Mouse (Mus musculus): ENCODE measurements around the gene Kri1. TPM values are rescaled to one million over a fixed set of nuclear protein-coding genes. Genes with fewer than 3 reads are reported as not detected.
"Not testable (repeated sequence)": the region's sequence is repeated elsewhere in the genome, so short reads cannot be mapped to it uniquely, and the experiment has no call there.

Kri1 gene
- polyA plus RNA-seq, 1 experiment from 2014 or later: 10.5 TPM

DNA sequence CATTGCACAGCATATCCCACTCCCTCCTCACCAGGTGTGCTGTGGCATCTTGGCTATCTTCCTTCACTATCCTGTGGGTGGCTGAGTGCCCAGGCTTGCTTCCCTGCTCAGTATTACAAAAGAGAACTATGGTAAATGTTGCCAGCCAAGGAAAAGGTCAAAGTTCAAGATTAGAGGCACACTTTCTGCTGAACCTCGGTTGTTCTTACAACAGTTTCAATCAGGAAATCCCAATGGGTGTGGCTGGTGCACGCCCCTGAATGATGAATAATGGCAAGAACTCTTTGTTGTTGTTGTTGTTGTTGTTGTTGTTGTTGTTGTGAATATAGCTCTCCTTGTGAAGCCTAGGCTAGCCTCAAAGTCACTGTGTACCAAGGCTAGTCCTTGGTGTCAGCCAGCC lies 25.9 kb downstream of the Kri1 start:
- Histone ChIP-seq H3K9ac (ENCODE audit: low read length) (no peak overlapping the region), H3K36me3 (ENCODE audit: control insufficient read depth, insufficient read depth) (peaks cover under 1% of the 10 kb centered on the region; the same call in 1 of the 2 replicates)

DNA sequence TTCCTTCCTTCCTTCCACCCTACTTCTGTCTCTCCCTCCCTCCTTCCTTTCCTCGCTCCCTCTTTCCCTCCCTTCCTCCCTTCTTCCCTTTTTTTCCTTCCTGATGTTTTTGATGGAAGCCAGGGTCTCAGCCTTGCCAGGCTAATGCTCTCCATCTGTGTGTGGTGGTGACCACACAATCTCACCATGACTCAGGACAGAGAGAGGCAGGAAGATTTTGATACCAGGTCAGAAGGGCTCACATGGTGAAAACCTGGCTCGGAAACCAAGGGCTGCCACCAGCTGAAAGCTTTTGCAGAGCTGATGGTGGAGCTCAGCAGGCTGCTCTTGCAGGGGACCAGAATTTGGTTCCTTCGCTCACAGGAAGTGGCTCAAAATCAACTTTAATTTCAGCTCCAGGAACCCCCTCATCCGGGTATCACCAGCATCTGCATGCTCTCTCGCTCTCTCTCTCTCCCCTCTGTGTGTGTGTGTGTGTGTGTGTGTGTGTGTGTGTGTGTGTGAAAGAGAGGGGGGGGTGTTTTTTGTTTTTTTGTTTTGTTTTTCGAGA lies 27.2 kb downstream of the Kri1 start:
- Histone ChIP-seq H3K27me3 (ENCODE audit: control insufficient read depth, insufficient read depth, low read length) (no peaks in the 10 kb centered on the region; the same call in 1 of the 2 replicates), H3K9ac (ENCODE audit: low read length) (no peak overlapping the region), H3K9me3 (replicated peaks; ENCODE audit: control insufficient read depth, low read length) (no peaks in the 10 kb centered on the region), H3K27ac (ENCODE audit: low read length) (no peak overlapping the region), H3K4me2 (ENCODE audit: low read depth, low read length) (no peak overlapping the region), H3K4me3 (ENCODE audit: low read length) (no peak overlapping the region), H3K36me3 (ENCODE audit: control insufficient read depth, insufficient read depth) (no peaks in the 10 kb centered on the region), H3K4me1 (ENCODE audit: control insufficient read depth, insufficient read depth, low read length) (peaks cover 5% of the 10 kb centered on the region)
- ATAC-seq (replicated peaks; ENCODE audit: extremely low read depth, insufficient read depth, low FRiP score): no peak
- WGBS: 74% methylated on average over 6 of the region's 6 CpGs

More for the DNA sequence above, 25.9 kb downstream of the Kri1 start:
- Histone ChIP-seq H3K4me3 (ENCODE audit: low read length) (no peak overlapping the region), H3K9me3 (replicated peaks; ENCODE audit: control insufficient read depth, low read length) (no peaks in the 10 kb centered on the region), H3K27me3 (ENCODE audit: control insufficient read depth, insufficient read depth, low read length) (no peaks in the 10 kb centered on the region; the same call in 1 of the 2 replicates), H3K4me1 (ENCODE audit: control insufficient read depth, insufficient read depth, low read length) (peaks cover 15% of the 10 kb centered on the region), H3K4me2 (ENCODE audit: low read depth, low read length) (no peak overlapping the region), H3K27ac (ENCODE audit: low read length) (no peak overlapping the region)
- WGBS: 57% methylated on average over 2 of the region's 2 CpGs
- ATAC-seq (replicated peaks; ENCODE audit: extremely low read depth, insufficient read depth, low FRiP score): no peak

DNA sequence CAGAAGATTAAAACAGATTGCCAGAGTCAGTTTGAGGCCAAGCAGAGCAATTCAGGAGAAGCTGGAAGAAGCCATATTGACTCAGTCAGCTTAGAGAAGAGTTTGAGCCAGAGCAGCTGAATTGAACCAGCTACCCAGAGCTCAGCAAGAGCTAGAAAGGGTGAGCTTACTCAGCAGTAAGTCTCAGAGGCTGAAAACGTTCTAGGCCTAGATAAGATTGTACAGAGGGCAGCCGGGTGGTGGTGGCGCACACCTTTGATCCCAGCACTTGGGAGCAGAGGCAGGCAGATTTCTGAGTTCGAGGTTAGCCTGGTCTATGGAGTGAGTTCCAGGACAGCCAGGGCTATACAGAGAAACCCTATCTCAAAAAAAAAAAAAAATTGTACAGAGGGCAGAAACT lies 31.4 kb downstream of the Kri1 start:
- not testable (repeated sequence) for H3K4me1 ChIP-seq (ENCODE audit: control insufficient read depth, insufficient read depth, low read length); ATAC-seq (replicated peaks; ENCODE audit: extremely low read depth, insufficient read depth, low FRiP score); H3K4me2 ChIP-seq (ENCODE audit: low read depth, low read length); H3K9ac ChIP-seq (ENCODE audit: low read length); H3K9me3 ChIP-seq (replicated peaks; ENCODE audit: control insufficient read depth, low read length); H3K27ac ChIP-seq (ENCODE audit: low read length); H3K36me3 ChIP-seq (ENCODE audit: control insufficient read depth, insufficient read depth); H3K27me3 ChIP-seq (ENCODE audit: control insufficient read depth, insufficient read depth, low read length); H3K4me3 ChIP-seq (ENCODE audit: low read length)
- WGBS: 70% methylated on average over 4 of the region's 4 CpGs

DNA sequence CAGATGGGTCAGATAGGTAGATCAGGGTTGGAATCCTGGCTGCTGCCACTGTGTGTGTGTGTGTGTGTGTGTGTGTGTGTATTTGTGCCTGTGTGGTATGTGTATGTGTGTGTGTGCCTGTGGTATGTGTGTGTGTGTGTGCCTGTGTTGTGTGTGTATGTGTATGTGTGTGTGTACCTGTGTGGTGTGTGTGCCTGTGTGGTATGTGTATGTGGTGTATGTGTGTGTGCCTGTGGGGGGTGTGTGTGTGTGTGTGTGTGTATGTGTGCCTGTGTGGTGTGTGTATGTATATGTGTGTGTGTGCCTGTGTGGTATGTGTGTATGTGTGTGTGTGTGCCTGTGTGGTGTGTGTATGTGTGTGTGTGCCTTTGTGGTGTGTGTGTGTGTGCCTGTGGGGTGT lies 33.1 kb downstream of the Kri1 start:
- no peaks in the 10 kb centered on the region for H3K9me3 ChIP-seq (replicated peaks; ENCODE audit: control insufficient read depth, low read length)
- H3K4me2 ChIP-seq (ENCODE audit: low read depth, low read length): no peak overlapping the region
- no peak overlapping the region for H3K9ac ChIP-seq (ENCODE audit: low read length)
- no peak overlapping the region for H3K27ac ChIP-seq (ENCODE audit: low read length)
- H3K36me3 ChIP-seq (ENCODE audit: control insufficient read depth, insufficient read depth): no peaks in the 10 kb centered on the region
- H3K4me1 ChIP-seq (ENCODE audit: control insufficient read depth, insufficient read depth, low read length): no peaks in the 10 kb centered on the region
- H3K4me3 ChIP-seq (ENCODE audit: low read length): no peak overlapping the region
- no peak for ATAC-seq (replicated peaks; ENCODE audit: extremely low read depth, insufficient read depth, low FRiP score)
- peaks cover 23% of the 10 kb centered on the region for H3K27me3 ChIP-seq (ENCODE audit: control insufficient read depth, insufficient read depth, low read length)

DNA sequence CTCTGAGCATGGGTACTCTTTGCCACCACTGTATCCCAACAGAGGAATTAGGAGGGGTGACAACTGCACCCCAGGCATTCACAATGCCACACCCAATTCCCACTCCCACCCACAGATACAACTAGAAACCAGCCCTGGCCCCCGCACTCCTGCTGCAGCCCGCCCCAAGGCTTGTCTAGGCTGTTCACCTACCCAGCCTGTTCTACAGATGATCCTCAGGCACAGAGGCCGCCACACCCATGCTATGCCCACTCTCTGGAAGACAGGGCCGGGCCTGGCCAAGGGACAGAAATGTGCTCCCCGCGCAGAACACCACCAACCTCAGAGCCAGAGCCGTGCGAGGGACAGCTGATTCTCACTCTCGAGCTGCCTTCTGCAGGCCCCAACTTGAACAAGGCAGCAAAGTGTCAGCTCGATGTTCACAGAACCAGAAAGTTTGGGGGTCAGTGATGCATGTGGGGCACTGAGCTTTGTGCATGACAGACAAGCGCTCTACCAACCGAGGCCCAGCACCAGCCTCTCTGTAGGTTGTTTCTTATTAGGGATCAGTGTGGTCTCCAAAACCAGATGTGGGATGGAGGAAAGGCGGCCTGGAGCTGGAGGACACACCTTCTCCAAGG lies 36.5 kb downstream of the Kri1 start:
- Histone ChIP-seq H3K36me3 (ENCODE audit: control insufficient read depth, insufficient read depth) (no peaks in the 10 kb centered on the region), H3K4me3 (ENCODE audit: low read length) (no peak overlapping the region), H3K4me2 (ENCODE audit: low read depth, low read length) (no peak overlapping the region), H3K4me1 (ENCODE audit: control insufficient read depth, insufficient read depth, low read length) (peaks cover 6% of the 10 kb centered on the region; the same call in 1 of the 2 replicates), H3K27me3 (ENCODE audit: control insufficient read depth, insufficient read depth, low read length) (peaks cover 51% of the 10 kb centered on the region), H3K9me3 (replicated peaks; ENCODE audit: control insufficient read depth, low read length) (no peaks in the 10 kb centered on the region), H3K9ac (ENCODE audit: low read length) (no peak overlapping the region), H3K27ac (ENCODE audit: low read length) (no peak overlapping the region)
- no peak for ATAC-seq (replicated peaks; ENCODE audit: extremely low read depth, insufficient read depth, low FRiP score)
- 62% methylated on average over 13 of the region's 13 CpGs for WGBS

DNA sequence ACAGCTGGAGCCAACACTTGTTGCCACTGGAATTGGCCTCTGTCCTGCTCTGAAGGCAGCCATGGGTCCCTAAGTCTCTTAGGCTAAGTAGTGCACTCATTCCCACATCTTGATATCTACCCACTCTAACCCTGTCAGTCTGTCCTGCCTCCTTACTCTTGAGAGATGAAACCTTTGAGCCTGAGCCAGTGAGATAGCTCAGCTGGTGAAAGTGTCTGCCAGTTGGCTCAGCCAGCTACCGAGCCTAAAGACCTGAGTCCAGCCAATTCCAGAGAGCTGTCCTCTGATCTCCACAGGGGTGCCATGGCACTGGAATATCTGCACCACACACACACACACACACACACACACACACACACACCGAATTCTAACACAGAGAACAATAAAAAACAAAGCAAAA lies 37.3 kb downstream of the Kri1 start:
- Histone ChIP-seq H3K9me3 (replicated peaks; ENCODE audit: control insufficient read depth, low read length) (no peaks in the 10 kb centered on the region), H3K9ac (ENCODE audit: low read length) (no peak overlapping the region), H3K4me2 (ENCODE audit: low read depth, low read length) (no peak overlapping the region), H3K27me3 (ENCODE audit: control insufficient read depth, insufficient read depth, low read length) (peaks cover 58% of the 10 kb centered on the region), H3K4me3 (ENCODE audit: low read length) (no peak overlapping the region), H3K36me3 (ENCODE audit: control insufficient read depth, insufficient read depth) (no peaks in the 10 kb centered on the region), H3K4me1 (ENCODE audit: control insufficient read depth, insufficient read depth, low read length) (peaks cover 6% of the 10 kb centered on the region; the same call in 1 of the 2 replicates), H3K27ac (ENCODE audit: low read length) (no peak overlapping the region)
- ATAC-seq (replicated peaks; ENCODE audit: extremely low read depth, insufficient read depth, low FRiP score): no peak
- 37% methylated on average over 2 of the region's 2 CpGs for WGBS

DNA sequence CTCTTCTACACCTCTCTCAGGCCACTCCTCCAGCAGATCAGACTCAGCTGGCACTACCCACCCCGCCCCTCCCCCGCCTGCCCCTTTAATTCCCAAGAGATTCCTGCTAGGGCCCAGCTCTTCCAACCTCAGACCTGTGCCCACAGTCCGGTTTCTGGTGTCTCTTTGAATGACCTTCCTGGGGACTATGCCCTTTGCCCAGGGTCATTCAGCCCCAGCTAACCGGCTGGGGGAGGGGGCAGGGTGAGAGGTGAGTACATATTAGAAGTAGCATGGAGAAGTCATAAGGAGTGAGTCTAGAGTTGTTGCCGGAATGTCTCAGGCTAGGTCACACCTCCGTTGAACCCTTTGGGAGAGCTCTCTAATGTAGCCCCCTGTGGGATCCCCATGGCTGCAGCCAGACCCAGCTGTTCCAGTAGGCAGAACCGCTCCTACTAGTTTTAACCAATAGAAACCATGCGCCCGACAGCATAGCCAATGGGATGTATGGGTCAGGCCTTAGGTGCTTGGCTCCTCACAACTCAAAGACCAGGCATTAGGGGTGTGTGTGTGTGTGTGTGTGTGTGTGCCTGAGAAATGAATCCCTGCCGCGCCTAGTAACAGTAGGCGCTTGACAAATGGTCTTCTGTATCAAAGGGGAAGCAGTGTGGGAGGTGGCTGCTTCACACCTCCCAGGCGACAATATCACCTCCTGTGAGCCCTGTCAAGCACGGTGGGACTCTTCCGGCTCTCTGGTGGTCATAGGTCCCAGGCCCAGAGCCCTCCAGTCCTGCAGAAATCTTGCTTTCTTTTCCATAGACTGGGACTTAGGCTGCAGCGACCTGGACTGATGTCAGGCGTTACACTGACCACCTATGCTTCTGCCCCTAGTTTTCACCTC lies 37.9 kb downstream of the Kri1 start:
- WGBS: 26% methylated on average over 17 of the region's 17 CpGs
- ATAC-seq (replicated peaks; ENCODE audit: extremely low read depth, insufficient read depth, low FRiP score): no peak
- H3K27ac ChIP-seq (ENCODE audit: low read length): no peak overlapping the region
- no peaks in the 10 kb centered on the region for H3K9me3 ChIP-seq (replicated peaks; ENCODE audit: control insufficient read depth, low read length)
- H3K36me3 ChIP-seq (ENCODE audit: control insufficient read depth, insufficient read depth): no peaks in the 10 kb centered on the region
- H3K4me2 ChIP-seq (ENCODE audit: low read depth, low read length): no peak overlapping the region
- no peak overlapping the region for H3K9ac ChIP-seq (ENCODE audit: low read length)
- H3K4me1 ChIP-seq (ENCODE audit: control insufficient read depth, insufficient read depth, low read length): peaks cover 8% of the 10 kb centered on the region; the same call in 1 of the 2 replicates
- peaks cover 65% of the 10 kb centered on the region for H3K27me3 ChIP-seq (ENCODE audit: control insufficient read depth, insufficient read depth, low read length)
- no peak overlapping the region for H3K4me3 ChIP-seq (ENCODE audit: low read length)

DNA sequence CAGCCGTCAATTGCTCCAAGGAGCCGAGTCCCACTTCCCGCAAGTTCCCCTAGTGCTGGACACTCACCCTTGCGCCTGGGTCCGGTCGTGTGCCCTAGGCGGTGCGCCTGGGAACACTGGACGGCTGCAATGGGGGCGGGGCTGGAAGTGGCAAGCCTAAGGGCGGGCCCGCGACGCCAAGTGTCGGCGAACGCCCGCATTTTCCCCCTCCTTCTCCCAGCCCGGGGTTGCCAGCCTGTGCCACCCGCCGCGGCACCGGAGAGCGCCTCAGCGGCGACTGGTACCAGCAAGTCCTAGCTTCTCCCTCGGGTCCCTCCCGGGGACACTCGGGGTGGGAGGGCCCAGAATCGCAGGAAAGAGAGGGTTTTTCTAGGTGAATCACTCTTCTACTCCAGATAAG lies 39.4 kb downstream of the Kri1 start, which contains the start of gene S1pr5:
Gene S1pr5 (minus strand): TSS at position 118 of the 400 bp plus-strand sequence.
- Histone ChIP-seq H3K4me3 (ENCODE audit: low read length) (peak within 1 kb of the TSS; percentile 47), H3K9me3 (replicated peaks; ENCODE audit: control insufficient read depth, low read length) (no peaks in the 10 kb centered on the region), H3K27ac (ENCODE audit: low read length) (no peak within 1 kb of the TSS), H3K4me2 (ENCODE audit: low read depth, low read length) (peak within 1 kb of the TSS; percentile 65), H3K9ac (ENCODE audit: low read length) (peak within 1 kb of the TSS; percentile 59), H3K36me3 (ENCODE audit: control insufficient read depth, insufficient read depth) (no peaks in the 10 kb centered on the region), H3K4me1 (ENCODE audit: control insufficient read depth, insufficient read depth, low read length) (peaks cover 18% of the 10 kb centered on the region; the same call in 1 of the 2 replicates), H3K27me3 (ENCODE audit: control insufficient read depth, insufficient read depth, low read length) (peaks cover 80% of the 10 kb centered on the region)
- WGBS: 4% methylated on average over 30 of the region's 30 CpGs
- no peak for ATAC-seq (replicated peaks; ENCODE audit: extremely low read depth, insufficient read depth, low FRiP score)

DNA sequence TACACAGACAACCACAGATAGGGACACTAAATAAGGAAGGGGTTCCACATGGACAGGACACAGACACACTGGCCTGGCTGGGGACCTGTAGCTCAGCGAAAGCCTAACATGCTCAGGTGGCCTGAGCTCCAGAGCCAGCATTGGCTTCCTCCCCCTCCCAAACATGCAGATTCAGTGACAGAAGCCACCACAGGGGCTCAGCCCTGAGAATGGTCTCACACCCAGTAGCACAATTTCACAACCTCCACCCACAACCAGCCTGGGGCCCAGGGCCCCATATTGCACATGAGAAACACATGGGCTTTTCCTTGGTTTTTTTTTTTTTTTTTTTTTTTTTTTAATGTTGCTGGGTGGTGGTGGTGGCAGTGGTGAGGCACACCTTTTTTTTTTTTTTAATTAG lies 41.4 kb downstream of the Kri1 start:
- 0 out of 2 replicates have a peak, but pooled peaks cover 2% of the 10 kb centered on the region for H3K9me3 ChIP-seq (replicated peaks; ENCODE audit: control insufficient read depth, low read length)
- H3K4me2 ChIP-seq (ENCODE audit: low read depth, low read length): no peak overlapping the region
- peaks cover 82% of the 10 kb centered on the region for H3K27me3 ChIP-seq (ENCODE audit: control insufficient read depth, insufficient read depth, low read length)
- WGBS: 94% methylated on average over 1 of the region's 1 CpGs
- H3K4me3 ChIP-seq (ENCODE audit: low read length): no peak overlapping the region
- peaks cover 18% of the 10 kb centered on the region; the same call in 1 of the 2 replicates for H3K4me1 ChIP-seq (ENCODE audit: control insufficient read depth, insufficient read depth, low read length)
- H3K36me3 ChIP-seq (ENCODE audit: control insufficient read depth, insufficient read depth): no peaks in the 10 kb centered on the region
- no peak overlapping the region for H3K9ac ChIP-seq (ENCODE audit: low read length)
- H3K27ac ChIP-seq (ENCODE audit: low read length): no peak overlapping the region
- no peak for ATAC-seq (replicated peaks; ENCODE audit: extremely low read depth, insufficient read depth, low FRiP score)
